Mouse (Mus musculus): ENCODE data around the gene Mob2. TPM values are rescaled to one million over a fixed set of nuclear protein-coding genes. Genes with fewer than 3 reads are reported as not detected.
A peak's percentile ranks its signal among the peaks of the same experiment; 100 is the strongest.

Gene Mob2
- polyA plus RNA-seq, 1 experiment from 2014 or later, result 65.8 TPM

GRCm38 (mm10) chr7:142082607-142083006 is 21.7 kb upstream of the Mob2 start:
- ATAC-seq (ENCODE audit: low FRiP score, low TSS enrichment), result no peak
- H3K27me3 ChIP-seq (ENCODE audit: control insufficient read depth, insufficient read depth, low read length), result peaks cover 48% of the 10 kb centered on the region
- H3K4me3 ChIP-seq (ENCODE audit: low read length), result peak overlapping the region; percentile 39
- H3K27ac ChIP-seq (ENCODE audit: low read depth, low read length), result no peak overlapping the region
- H3K4me1 ChIP-seq (ENCODE audit: control insufficient read depth, insufficient read depth, low read length), result no peaks in the 10 kb centered on the region
- no peaks in the 10 kb centered on the region for H3K36me3 ChIP-seq (ENCODE audit: control insufficient read depth, insufficient read depth, low read length)
- WGBS, result 27% methylated on average over 16 of the region's 16 CpGs
- H3K9me3 ChIP-seq (ENCODE audit: control insufficient read depth, low read length), result no peaks in the 10 kb centered on the region
- H3K9ac ChIP-seq (ENCODE audit: low read depth, low read length), result peak overlapping the region; percentile 47
- H3K4me2 ChIP-seq (replicated peaks; ENCODE audit: low read depth, low read length), result peak overlapping the region; percentile 59

DNA sequence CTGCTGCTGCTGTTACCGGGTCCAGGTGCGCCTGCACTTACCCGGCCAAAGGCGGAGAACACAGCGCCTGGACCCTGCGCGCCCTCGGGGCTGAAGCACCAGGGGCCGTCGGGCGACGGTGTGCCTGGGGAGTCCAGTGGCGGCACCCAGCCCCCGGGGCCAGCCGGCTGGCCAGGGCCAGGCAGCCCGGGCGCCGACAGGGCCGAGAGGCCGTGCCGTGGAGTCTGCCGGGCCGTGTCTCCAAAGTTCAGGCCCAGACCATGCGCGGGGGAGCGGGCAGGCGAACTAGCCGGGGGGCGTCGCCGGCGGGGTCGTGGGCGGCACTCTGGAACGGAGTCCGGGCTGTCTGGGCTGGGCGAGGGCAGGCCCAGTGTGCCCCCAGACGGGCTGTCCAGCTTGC is 21.3 kb upstream of the Mob2 start:
- Histone ChIP-seq H3K4me2 (replicated peaks; ENCODE audit: low read depth, low read length) (peak overlapping the region; percentile 59), H3K4me3 (ENCODE audit: low read length) (peak overlapping the region; percentile 39), H3K4me1 (ENCODE audit: control insufficient read depth, insufficient read depth, low read length) (no peaks in the 10 kb centered on the region), H3K27ac (ENCODE audit: low read depth, low read length) (no peak overlapping the region), H3K9ac (ENCODE audit: low read depth, low read length) (peak overlapping the region; percentile 47), H3K36me3 (ENCODE audit: control insufficient read depth, insufficient read depth, low read length) (no peaks in the 10 kb centered on the region), H3K9me3 (ENCODE audit: control insufficient read depth, low read length) (no peaks in the 10 kb centered on the region), H3K27me3 (ENCODE audit: control insufficient read depth, insufficient read depth, low read length) (peaks cover 48% of the 10 kb centered on the region)
- WGBS, result 5% methylated on average over 31 of the region's 38 CpGs
- ATAC-seq (ENCODE audit: low FRiP score, low TSS enrichment), result no peak

GRCm38 (mm10) chr7:142081736-142082135 is 20.9 kb upstream of the Mob2 start:
- Histone ChIP-seq H3K4me3 (ENCODE audit: low read length) (peak overlapping the region; percentile 39), H3K4me2 (replicated peaks; ENCODE audit: low read depth, low read length) (peak overlapping the region; percentile 59), H3K36me3 (ENCODE audit: control insufficient read depth, insufficient read depth, low read length) (no peaks in the 10 kb centered on the region), H3K9me3 (ENCODE audit: control insufficient read depth, low read length) (no peaks in the 10 kb centered on the region), H3K27me3 (ENCODE audit: control insufficient read depth, insufficient read depth, low read length) (peaks cover 48% of the 10 kb centered on the region), H3K27ac (ENCODE audit: low read depth, low read length) (no peak overlapping the region), H3K4me1 (ENCODE audit: control insufficient read depth, insufficient read depth, low read length) (no peaks in the 10 kb centered on the region), H3K9ac (ENCODE audit: low read depth, low read length) (no peak overlapping the region)
- 29% methylated on average over 15 of the region's 17 CpGs for WGBS
- ATAC-seq (ENCODE audit: low FRiP score, low TSS enrichment), result no peak

DNA sequence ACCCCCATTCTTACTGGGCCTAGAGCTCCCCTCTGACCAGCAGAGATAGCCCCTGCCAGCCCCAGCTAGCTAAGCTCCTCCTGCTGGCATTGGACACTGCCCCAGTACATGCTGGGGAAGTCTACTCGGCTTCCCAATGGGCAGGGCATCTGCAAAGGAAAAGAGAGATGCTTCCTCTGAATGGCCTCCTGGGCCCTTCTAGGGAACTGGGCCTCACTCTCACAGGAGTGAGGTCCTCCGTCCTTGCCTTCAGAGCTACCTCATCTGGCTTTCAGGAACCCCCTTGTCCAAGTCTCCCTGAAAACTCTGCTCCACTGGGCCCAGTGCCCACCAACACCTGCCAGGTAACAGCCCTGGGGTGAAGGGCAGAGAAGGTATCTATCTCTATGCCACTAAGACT is 20.0 kb upstream of the Mob2 start:
- Histone ChIP-seq H3K4me2 (replicated peaks; ENCODE audit: low read depth, low read length) (no peak overlapping the region), H3K9ac (ENCODE audit: low read depth, low read length) (no peak overlapping the region), H3K4me3 (ENCODE audit: low read length) (no peak overlapping the region), H3K27me3 (ENCODE audit: control insufficient read depth, insufficient read depth, low read length) (peaks cover 48% of the 10 kb centered on the region), H3K9me3 (ENCODE audit: control insufficient read depth, low read length) (no peaks in the 10 kb centered on the region), H3K36me3 (ENCODE audit: control insufficient read depth, insufficient read depth, low read length) (no peaks in the 10 kb centered on the region), H3K27ac (ENCODE audit: low read depth, low read length) (no peak overlapping the region), H3K4me1 (ENCODE audit: control insufficient read depth, insufficient read depth, low read length) (no peaks in the 10 kb centered on the region)
- WGBS, result 60% methylated on average over 2 of the region's 2 CpGs
- ATAC-seq (ENCODE audit: low FRiP score, low TSS enrichment), result no peak

DNA sequence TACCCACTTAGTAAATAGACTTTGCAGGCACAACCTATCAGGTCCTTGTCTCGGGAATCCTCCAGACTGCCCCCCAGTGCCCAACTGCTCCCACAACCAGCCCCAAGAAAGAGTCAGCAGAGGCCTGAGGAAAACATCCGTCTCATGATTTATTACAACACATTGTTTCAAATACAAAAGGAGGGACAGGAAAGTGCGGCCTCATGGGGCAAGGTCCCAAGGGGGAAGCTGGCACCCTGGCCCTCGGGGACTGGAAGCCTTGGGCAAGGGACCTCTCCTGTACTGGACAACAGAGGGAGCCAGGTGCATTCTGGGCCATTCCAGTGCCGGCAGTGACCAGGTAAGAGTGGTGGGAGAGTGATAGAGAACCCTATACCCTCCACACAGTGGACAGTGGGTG is 18.5 kb upstream of the Mob2 start:
- Histone ChIP-seq H3K27me3 (ENCODE audit: control insufficient read depth, insufficient read depth, low read length) (peaks cover 42% of the 10 kb centered on the region), H3K36me3 (ENCODE audit: control insufficient read depth, insufficient read depth, low read length) (no peaks in the 10 kb centered on the region), H3K4me1 (ENCODE audit: control insufficient read depth, insufficient read depth, low read length) (no peaks in the 10 kb centered on the region), H3K4me2 (replicated peaks; ENCODE audit: low read depth, low read length) (no peak overlapping the region), H3K9ac (ENCODE audit: low read depth, low read length) (no peak overlapping the region), H3K4me3 (ENCODE audit: low read length) (no peak overlapping the region), H3K9me3 (ENCODE audit: control insufficient read depth, low read length) (no peaks in the 10 kb centered on the region), H3K27ac (ENCODE audit: low read depth, low read length) (no peak overlapping the region)
- WGBS, result 54% methylated on average over 5 of the region's 5 CpGs
- no peak for ATAC-seq (ENCODE audit: low FRiP score, low TSS enrichment)

DNA sequence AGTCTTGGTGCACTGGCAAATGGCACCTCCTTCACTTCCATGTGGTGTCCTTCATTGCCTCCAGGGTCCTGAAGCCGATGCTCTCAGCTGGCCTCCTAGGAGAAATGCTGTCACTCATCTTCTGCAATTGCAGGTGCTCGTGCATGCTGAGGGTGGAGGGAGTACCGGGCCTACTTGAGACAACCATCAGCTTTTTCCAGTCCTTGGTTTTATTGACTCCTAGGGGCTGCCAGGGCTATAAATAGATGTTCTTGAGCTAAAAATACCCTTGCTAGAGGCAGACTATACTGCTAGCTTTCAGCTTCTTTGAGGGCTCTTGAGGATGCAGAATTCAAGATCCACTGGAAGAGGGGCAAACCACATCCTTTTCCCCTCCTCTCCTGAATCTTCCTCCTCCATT is 16.3 kb upstream of the Mob2 start:
- Histone ChIP-seq H3K27ac (ENCODE audit: low read depth, low read length) (no peak overlapping the region), H3K4me2 (replicated peaks; ENCODE audit: low read depth, low read length) (no peak overlapping the region), H3K4me1 (ENCODE audit: control insufficient read depth, insufficient read depth, low read length) (no peaks in the 10 kb centered on the region), H3K27me3 (ENCODE audit: control insufficient read depth, insufficient read depth, low read length) (peaks cover 20% of the 10 kb centered on the region), H3K36me3 (ENCODE audit: control insufficient read depth, insufficient read depth, low read length) (no peaks in the 10 kb centered on the region), H3K9ac (ENCODE audit: low read depth, low read length) (no peak overlapping the region), H3K9me3 (ENCODE audit: control insufficient read depth, low read length) (no peaks in the 10 kb centered on the region), H3K4me3 (ENCODE audit: low read length) (no peak overlapping the region)
- 66% methylated on average over 3 of the region's 3 CpGs for WGBS
- no peak for ATAC-seq (ENCODE audit: low FRiP score, low TSS enrichment)

DNA sequence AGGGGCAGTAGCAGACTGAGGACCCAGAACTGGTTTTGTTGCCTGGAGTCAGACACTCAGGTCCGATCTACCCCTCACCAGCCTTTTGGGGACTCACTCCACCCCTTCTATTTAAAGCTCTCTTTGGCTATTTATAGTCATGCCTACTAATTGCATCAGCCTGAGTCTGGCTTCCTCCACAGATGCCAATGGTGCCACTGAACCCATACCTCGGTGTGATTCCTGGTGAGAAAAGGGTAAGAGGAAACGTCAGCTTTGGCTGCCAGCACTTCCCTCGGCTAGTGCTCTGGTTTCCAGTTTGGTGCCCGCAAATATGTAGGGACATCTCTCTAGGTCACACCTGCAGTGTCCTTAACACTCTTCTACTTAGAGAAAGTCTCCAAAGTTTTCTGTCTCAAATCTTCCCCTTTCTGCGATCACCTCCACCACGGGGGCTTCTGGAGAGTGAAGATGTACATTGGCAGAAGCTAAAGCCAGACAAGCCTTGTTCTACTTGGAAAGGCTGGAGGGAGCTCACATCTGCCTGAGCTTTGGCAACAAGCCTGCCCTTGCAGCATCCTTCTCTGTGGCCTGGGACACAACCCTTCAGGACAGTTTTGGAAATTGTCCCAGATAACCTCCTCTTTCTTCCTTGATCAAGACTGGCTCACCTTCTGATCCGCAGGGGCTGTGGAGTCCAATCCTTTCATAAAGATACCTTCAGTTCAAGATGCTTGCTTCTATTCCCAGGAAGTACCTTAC is 13.5 kb upstream of the Mob2 start:
- no peak overlapping the region for H3K27ac ChIP-seq (ENCODE audit: low read depth, low read length)
- 65% methylated on average over 8 of the region's 8 CpGs for WGBS

GRCm38 (mm10) chr7:142071717-142072116 is 10.9 kb upstream of the Mob2 start:
- Histone ChIP-seq H3K27ac (ENCODE audit: low read depth, low read length) (no peak overlapping the region), H3K36me3 (ENCODE audit: control insufficient read depth, insufficient read depth, low read length) (no peaks in the 10 kb centered on the region), H3K4me2 (replicated peaks; ENCODE audit: low read depth, low read length) (no peak overlapping the region), H3K9ac (ENCODE audit: low read depth, low read length) (no peak overlapping the region), H3K9me3 (ENCODE audit: control insufficient read depth, low read length) (no peaks in the 10 kb centered on the region), H3K4me3 (ENCODE audit: low read length) (no peak overlapping the region), H3K27me3 (ENCODE audit: control insufficient read depth, insufficient read depth, low read length) (peaks cover 3% of the 10 kb centered on the region), H3K4me1 (ENCODE audit: control insufficient read depth, insufficient read depth, low read length) (no peaks in the 10 kb centered on the region)
- ATAC-seq (ENCODE audit: low FRiP score, low TSS enrichment), result no peak

More for the DNA sequence above, 13.5 kb upstream of the Mob2 start:
- H3K36me3 ChIP-seq (ENCODE audit: control insufficient read depth, insufficient read depth, low read length), result no peaks in the 10 kb centered on the region
- no peaks in the 10 kb centered on the region for H3K9me3 ChIP-seq (ENCODE audit: control insufficient read depth, low read length)
- ATAC-seq (ENCODE audit: low FRiP score, low TSS enrichment), result no peak
- H3K27me3 ChIP-seq (ENCODE audit: control insufficient read depth, insufficient read depth, low read length), result peaks cover 4% of the 10 kb centered on the region; the same call in 1 of the 2 replicates
- H3K9ac ChIP-seq (ENCODE audit: low read depth, low read length), result no peak overlapping the region
- H3K4me1 ChIP-seq (ENCODE audit: control insufficient read depth, insufficient read depth, low read length), result no peaks in the 10 kb centered on the region
- H3K4me3 ChIP-seq (ENCODE audit: low read length), result no peak overlapping the region
- no peak overlapping the region for H3K4me2 ChIP-seq (replicated peaks; ENCODE audit: low read depth, low read length)

- H3K9me3 ChIP-seq (ENCODE audit: control insufficient read depth, low read length), result no peaks in the 10 kb centered on the region
- ATAC-seq (ENCODE audit: low FRiP score, low TSS enrichment), result peak; percentile 55; the same call in 1 of the 2 replicates
- H3K36me3 ChIP-seq (ENCODE audit: control insufficient read depth, insufficient read depth, low read length), result no peaks in the 10 kb centered on the region
- 7% methylated on average over 9 of the region's 10 CpGs for WGBS
- H3K4me1 ChIP-seq (ENCODE audit: control insufficient read depth, insufficient read depth, low read length), result no peaks in the 10 kb centered on the region
- H3K4me3 ChIP-seq (ENCODE audit: low read length), result no peak overlapping the region
- no peak overlapping the region; the same call in 1 of the 2 replicates for H3K4me2 ChIP-seq (replicated peaks; ENCODE audit: low read depth, low read length)
- no peak overlapping the region for H3K27ac ChIP-seq (ENCODE audit: low read depth, low read length)
- no peak overlapping the region for H3K9ac ChIP-seq (ENCODE audit: low read depth, low read length)
- H3K27me3 ChIP-seq (ENCODE audit: control insufficient read depth, insufficient read depth, low read length), result peaks cover 3% of the 10 kb centered on the region
These were observed 10.3 kb upstream of the Mob2 start for GRCm38 (mm10) chr7:142071212-142071578.

Data from kidney, embryonic 14.5 days (tissue).